Mouse (Mus musculus) MEL (cell line): ENCODE measurements around the gene Serpina1f. TPM values are rescaled to one million over a fixed set of nuclear protein-coding genes. Genes with fewer than 3 reads are reported as not detected.

Experiments
- DNase-seq: peaks from one replicate; pipeline ENCODE4 v3.0.0; 2011; ENCODE audit warnings: low read depth, low spot score
- H3K27ac ChIP-seq: 2 replicates; pipeline ENCODE4 v1.5.1; 2012; ENCODE audit warnings: low read depth, mild to moderate bottlenecking, control low read depth, low read length, moderate library complexity; ENCODE audit not compliant: control insufficient read depth
- H3K27me3 ChIP-seq, 2 experiments: fragments of 150-350 bp in 1 of 2; sonication (generic) in 1 of 2; 2 replicates each; pipeline ENCODE4 v1.6.1; 2012; ENCODE audit warnings: low read length in 2 of 2, mild to moderate bottlenecking in 2 of 2, improper control_type of control experiment in 1 of 2, moderate library complexity in 1 of 2; ENCODE audit not compliant: insufficient read depth in 2 of 2, control insufficient read depth in 1 of 2
- H3K36me3 ChIP-seq, 2 experiments: 2 replicates each; pipeline ENCODE4 v1.6.1; 2012 to 2014; ENCODE audit warnings: low read length in 2 of 2, improper control_type of control experiment in 1 of 2, inconsistent platforms in 1 of 2, mild to moderate bottlenecking in 1 of 2; ENCODE audit not compliant: insufficient read depth in 2 of 2, control insufficient read depth in 1 of 2
- H3K4me1 ChIP-seq, 2 experiments: fragments of 150-350 bp in 1 of 2; sonication (generic) in 1 of 2; 2 replicates each; pipeline ENCODE4 v1.6.1; 2012; ENCODE audit warnings: low read length in 2 of 2, improper control_type of control experiment in 1 of 2, mild to moderate bottlenecking in 1 of 2; ENCODE audit not compliant: insufficient read depth in 2 of 2, control insufficient read depth in 1 of 2
- H3K4me3 ChIP-seq, 2 experiments: fragments of 150-350 bp in 1 of 2; sonication (generic) in 1 of 2; 2 replicates each; pipeline ENCODE4 v1.5.1; 2012; ENCODE audit warnings: low read depth in 2 of 2, low read length in 2 of 2, mild to moderate bottlenecking in 2 of 2, moderate library complexity in 2 of 2, control low read depth in 1 of 2, improper control_type of control experiment in 1 of 2; ENCODE audit not compliant: control insufficient read depth in 1 of 2, insufficient read depth in 1 of 2
- H3K79me2 ChIP-seq: 2 replicates; pipeline ENCODE4 v1.6.1; 2012; ENCODE audit warnings: mild to moderate bottlenecking, low read length, moderate library complexity; ENCODE audit not compliant: control insufficient read depth, poor library complexity, insufficient read depth
- H3K9ac ChIP-seq: 2 replicates; pipeline ENCODE4 v1.6.1; 2012; ENCODE audit warnings: low read depth, mild to moderate bottlenecking, control low read depth, low read length, moderate library complexity; ENCODE audit not compliant: control insufficient read depth, poor library complexity, severe bottlenecking
- H3K9me3 ChIP-seq: fragments of 150-350 bp; sonication (generic); replicated peaks from 2 replicates; pipeline ENCODE4 v1.6.1; 2012; ENCODE audit warnings: mild to moderate bottlenecking, low read length, improper control_type of control experiment, moderate library complexity; ENCODE audit not compliant: insufficient read depth
- BHLHE40 ChIP-seq: IDR thresholded peaks from 2 replicates; pipeline ENCODE4 v1.6.1; 2012; ENCODE audit warnings: low read depth, mild to moderate bottlenecking, inconsistent platforms, low read length, improper control_type of control experiment, borderline replicate concordance
- CHD1 ChIP-seq: IDR thresholded peaks from 2 replicates; pipeline ENCODE4 v1.6.1; 2012; ENCODE audit warnings: low read depth, mild to moderate bottlenecking, inconsistent platforms, low read length, improper control_type of control experiment
- CTCF ChIP-seq, 3 experiments: IDR thresholded peaks in 2 of 3; conservative IDR thresholded peaks in 1 of 3; 2 replicates each; pipeline ENCODE4 v1.5.1; 2011 to 2012; ENCODE audit warnings: low read length in 3 of 3, low read depth in 2 of 3, mild to moderate bottlenecking in 2 of 3, improper control_type of control experiment in 1 of 3, inconsistent platforms in 1 of 3, mixed read lengths in 1 of 3, moderate library complexity in 1 of 3; ENCODE audit not compliant: control insufficient read depth in 1 of 3, insufficient read depth in 1 of 3, poor library complexity in 1 of 3, severe bottlenecking in 1 of 3
- E2F4 ChIP-seq: IDR thresholded peaks from 2 replicates; pipeline ENCODE4 v1.6.1; 2011; ENCODE audit warnings: low read depth, low read length, improper control_type of control experiment, borderline replicate concordance
- ELF1 ChIP-seq: IDR thresholded peaks from 2 replicates; pipeline ENCODE4 v1.6.1; 2014; ENCODE audit warnings: low read depth, mild to moderate bottlenecking, inconsistent platforms, low read length, improper control_type of control experiment, moderate library complexity
- EP300 ChIP-seq, 2 experiments: IDR thresholded peaks; 2 replicates each; pipeline ENCODE4 v1.6.1; 2011; ENCODE audit warnings: improper control_type of control experiment in 2 of 2, low read length in 2 of 2, low read depth in 1 of 2, mild to moderate bottlenecking in 1 of 2
- ETS1 ChIP-seq: IDR thresholded peaks from 2 replicates; pipeline ENCODE4 v1.6.1; 2012; ENCODE audit warnings: low read depth, mild to moderate bottlenecking, inconsistent platforms, low read length, improper control_type of control experiment, moderate library complexity
- GABPA ChIP-seq: IDR thresholded peaks from 2 replicates; pipeline ENCODE4 v1.6.1; 2012; ENCODE audit warnings: low read depth, mild to moderate bottlenecking, inconsistent platforms, low read length, improper control_type of control experiment, moderate library complexity
- GATA1 ChIP-seq: IDR thresholded peaks from 2 replicates; pipeline ENCODE4 v1.6.1; 2011; ENCODE audit warnings: low read depth, low read length, improper control_type of control experiment
- JUND ChIP-seq: IDR thresholded peaks from 2 replicates; pipeline ENCODE4 v1.6.1; 2011; ENCODE audit warnings: low read depth, mild to moderate bottlenecking, improper control_type of control experiment, low read length
- KAT2A ChIP-seq: conservative IDR thresholded peaks from 2 replicates; pipeline ENCODE4 v1.6.1; 2012; ENCODE audit warnings: low read depth, low read length, improper control_type of control experiment, inconsistent platforms
- MAFK ChIP-seq: IDR thresholded peaks from 2 replicates; pipeline ENCODE4 v1.6.1; 2011; ENCODE audit warnings: low read depth, mild to moderate bottlenecking, low read length, improper control_type of control experiment, borderline replicate concordance
- MAX ChIP-seq: IDR thresholded peaks from 2 replicates; pipeline ENCODE4 v1.6.1; 2011; ENCODE audit warnings: low read length, improper control_type of control experiment
- MAZ ChIP-seq: IDR thresholded peaks from 2 replicates; pipeline ENCODE4 v1.6.1; 2012; ENCODE audit warnings: low read depth, mild to moderate bottlenecking, inconsistent platforms, low read length, improper control_type of control experiment
- MEF2A ChIP-seq: IDR thresholded peaks from 2 replicates; pipeline ENCODE4 v1.6.1; 2014; ENCODE audit warnings: low read depth, mild to moderate bottlenecking, inconsistent platforms, low read length, improper control_type of control experiment; ENCODE audit not compliant: poor library complexity, insufficient replicate concordance, severe bottlenecking; ENCODE audit errors: extremely low read depth
- MYB ChIP-seq: IDR thresholded peaks from 2 replicates; pipeline ENCODE4 v1.6.1; 2011; ENCODE audit warnings: mild to moderate bottlenecking, low read depth, low read length, improper control_type of control experiment
- NELFE ChIP-seq: IDR thresholded peaks from 2 replicates; pipeline ENCODE4 v1.6.1; 2011; ENCODE audit warnings: low read depth, low read length, improper control_type of control experiment
- NRF1 ChIP-seq: IDR thresholded peaks from 2 replicates; pipeline ENCODE4 v1.6.1; 2014; ENCODE audit warnings: low read depth, mild to moderate bottlenecking, inconsistent platforms, low read length, improper control_type of control experiment, moderate library complexity; ENCODE audit not compliant: poor library complexity, insufficient read depth, severe bottlenecking
- POLR2A ChIP-seq, 2 experiments: IDR thresholded peaks; 2 replicates each; pipeline ENCODE4 v1.6.1; 2011 to 2012; ENCODE audit warnings: low read length in 2 of 2, mild to moderate bottlenecking in 2 of 2, control low read depth in 1 of 2, improper control_type of control experiment in 1 of 2, low read depth in 1 of 2, moderate library complexity in 1 of 2; ENCODE audit not compliant: control insufficient read depth in 1 of 2, insufficient read depth in 1 of 2, poor library complexity in 1 of 2
- POLR2AphosphoS2 ChIP-seq: IDR thresholded peaks from 2 replicates; pipeline ENCODE4 v1.6.1; 2011; ENCODE audit warnings: low read length, improper control_type of control experiment
- SIN3A ChIP-seq: IDR thresholded peaks from 2 replicates; pipeline ENCODE4 v1.6.1; 2012; ENCODE audit warnings: low read length, improper control_type of control experiment, inconsistent platforms
- SMC3 ChIP-seq: IDR thresholded peaks from 2 replicates; pipeline ENCODE4 v1.6.1; 2011; ENCODE audit warnings: low read depth, low read length, improper control_type of control experiment
- TAL1 ChIP-seq: IDR thresholded peaks from 2 replicates; pipeline ENCODE4 v1.6.1; 2012; ENCODE audit warnings: mild to moderate bottlenecking, inconsistent platforms, low read length, moderate library complexity, mixed read lengths
- TBP ChIP-seq: IDR thresholded peaks from 2 replicates; pipeline ENCODE4 v1.8.0; 2011; ENCODE audit warnings: low read depth, low read length, improper control_type of control experiment
- USF2 ChIP-seq, 2 experiments: IDR thresholded peaks; 2 replicates each; pipeline ENCODE4 v1.6.1; 2011 to 2012; ENCODE audit warnings: improper control_type of control experiment in 2 of 2, low read length in 2 of 2, borderline replicate concordance in 1 of 2, inconsistent platforms in 1 of 2, low read depth in 1 of 2, mild to moderate bottlenecking in 1 of 2; ENCODE audit not compliant: insufficient read depth in 1 of 2
- ZKSCAN1 ChIP-seq: IDR thresholded peaks from 2 replicates; pipeline ENCODE4 v1.6.1; 2012; ENCODE audit warnings: low read depth, mild to moderate bottlenecking, inconsistent platforms, low read length, improper control_type of control experiment, moderate library complexity
- ZNF384 ChIP-seq: IDR thresholded peaks from 2 replicates; pipeline ENCODE4 v1.6.1; 2012; ENCODE audit warnings: low read depth, mild to moderate bottlenecking, inconsistent platforms, low read length, improper control_type of control experiment
- polyA plus RNA-seq, 2 experiments: library from polyadenylated mRNA; stranded (reverse) in 1 of 2; unstranded in 1 of 2; fragments of >175 nt in 1 of 2; fragments of >200 nt in 1 of 2; gene quantifications; 2 replicates each; pipeline versions ENCODE4 v1.2.1 to v1.2.4; 2012; ENCODE audit warnings: low replicate concordance in 2 of 2, low read depth in 1 of 2; ENCODE audit not compliant: insufficient read length in 2 of 2, insufficient read depth in 1 of 2, missing spikeins in 1 of 2
- total RNA-seq: library from RNA; depleted of rRNA; stranded (reverse); fragments of 300-350 nt; gene quantifications from 2 replicates; pipeline ENCODE4 v1.2.3, GENCODE M21; 2012

Serpina1f gene
- total and polyA plus RNA-seq, 3 experiments = not detected

GRCm38 (mm10) chr12:103659171-103659570 lies 36.2 kb downstream of the Serpina1f start:
- no peaks in the 10 kb centered on the region for H3K4me1 ChIP-seq
- TF ChIP-seq ZNF384 (no peak), CTCF (IDR thresholded peaks at IDR 0.05 in 2 of 3, conservative IDR thresholded peaks at IDR 0.05 in 1 of 3; ENCODE audit: control insufficient read depth in 1 of 3, insufficient read depth in 1 of 3, low read depth in 2 of 3, low read length in 3 of 3, poor library complexity in 1 of 3, severe bottlenecking in 1 of 3) (no peak), SIN3A (no peak), NRF1 (no peak), KAT2A (no peak), MEF2A (no peak), SMC3 (no peak), BHLHE40 (no peak), MAZ (no peak), ETS1 (no peak), MAFK (no peak), JUND (no peak), TAL1 (no peak), ELF1 (no peak), EP300 (IDR thresholded peaks at IDR 0.05; ENCODE audit: low read depth in 1 of 2, low read length in 2 of 2) (no peak), POLR2A (IDR thresholded peaks at IDR 0.05; ENCODE audit: control insufficient read depth in 1 of 2, insufficient read depth in 1 of 2, low read depth in 1 of 2, low read length in 2 of 2, poor library complexity in 1 of 2) (no peak)
- TF ChIP-seq, all 39 proteins: peak for 0
- Histone ChIP-seq H3K79me2 (no peaks in the 10 kb centered on the region), H3K9ac (no peak overlapping the region), H3K4me3 (no peak overlapping the region), H3K9me3 (no peaks in the 10 kb centered on the region), H3K27ac (no peak overlapping the region), H3K36me3 (no peaks in the 10 kb centered on the region), H3K27me3 (no peaks in the 10 kb centered on the region)
- no peak for DNase-seq

DNA sequence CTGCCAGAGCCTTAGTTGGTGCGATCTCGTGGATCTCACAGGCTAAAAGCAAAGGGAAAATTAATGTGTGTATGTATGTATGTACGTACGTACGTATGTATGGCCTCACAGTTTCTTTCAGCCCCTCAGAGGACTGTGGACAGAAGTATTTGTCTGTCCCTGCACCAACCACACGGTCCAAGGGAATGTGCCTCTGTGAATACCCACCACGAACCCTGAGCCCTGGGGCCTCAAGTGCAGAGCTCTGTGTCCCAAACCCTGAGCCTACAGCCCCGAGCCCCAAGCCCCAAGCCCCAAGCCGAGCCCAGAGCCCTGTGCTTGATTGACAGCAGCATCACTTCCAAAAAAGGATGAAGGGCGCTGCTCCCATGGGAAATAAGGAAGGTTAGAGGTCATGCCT lies 37.3 kb downstream of the Serpina1f start:
- Histone ChIP-seq H3K9me3 (no peaks in the 10 kb centered on the region), H3K27me3 (no peaks in the 10 kb centered on the region), H3K27ac (no peak overlapping the region), H3K4me3 (no peak overlapping the region), H3K9ac (no peak overlapping the region), H3K79me2 (no peaks in the 10 kb centered on the region), H3K4me1 (no peaks in the 10 kb centered on the region), H3K36me3 (no peaks in the 10 kb centered on the region)
- TF ChIP-seq POLR2AphosphoS2 (no peak), ZKSCAN1 (no peak), E2F4 (no peak), GATA1 (no peak), USF2 (IDR thresholded peaks at IDR 0.05; ENCODE audit: borderline replicate concordance in 1 of 2, insufficient read depth in 1 of 2, low read depth in 1 of 2, low read length in 2 of 2) (no peak), MYB (no peak), TAL1 (no peak), GABPA (no peak), MEF2A (no peak), NELFE (no peak), CHD1 (no peak), MAX (no peak), TBP (no peak), CTCF (IDR thresholded peaks at IDR 0.05 in 2 of 3, conservative IDR thresholded peaks at IDR 0.05 in 1 of 3; ENCODE audit: control insufficient read depth in 1 of 3, insufficient read depth in 1 of 3, low read depth in 2 of 3, low read length in 3 of 3, poor library complexity in 1 of 3, severe bottlenecking in 1 of 3) (no peak)
- DNase-seq = no peak
